ENCODE assay signal across 20 mouse cellular contexts in the genomic region with DNA sequence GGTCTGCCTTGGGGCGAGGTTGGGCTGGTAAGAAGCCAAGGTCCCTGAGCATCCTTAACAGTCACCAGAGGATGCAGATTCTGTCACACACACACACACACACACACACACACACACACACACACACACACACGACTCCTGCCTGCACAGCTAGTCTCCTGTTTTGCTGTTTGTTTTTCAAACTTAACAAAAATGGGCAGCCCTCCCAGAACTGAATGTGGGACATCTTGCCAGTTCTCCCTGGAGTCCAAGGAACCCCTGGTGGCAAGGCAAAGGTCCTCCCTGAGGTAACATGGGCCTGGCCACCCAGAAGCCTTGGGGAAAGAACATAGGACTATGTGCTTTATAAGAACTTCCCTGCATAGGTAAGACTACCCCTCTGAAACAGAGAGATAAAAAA. TPM values are rescaled to one million over a fixed set of nuclear protein-coding genes. Genes with fewer than 3 reads are reported as not detected.
A peak's percentile ranks its signal among the peaks of the same experiment; 100 is the strongest.
DNase-seq lines count a peak whose midpoint lies in the region; ATAC-seq and TF ChIP-seq lines count a peak whose summit lies in the region.
"Had no signal": no experiment of that assay in that cellular context is flagged by ENCODE, and none has a peak within 500 bp of the region (broad histone marks: within the 10 kb centered on the region; RNA-seq: fewer than 3 reads in every experiment).

No protein-coding gene starts in this region.

- TF ChIP-seq CTCF in layer of hippocampus, adult 2 months (conservative IDR thresholded peaks at IDR 0.05), result 0 out of 2 replicates have a peak, but pooled peaks have one; percentile 2

- ATAC-seq in megakaryocyte, adult 5-6 weeks (ENCODE audit: poor library complexity, severe bottlenecking), result no peak
- ATAC-seq: hindbrain, embryonic 16.5 days had no signal

- no peak overlapping the region for H3K4me3 ChIP-seq in heart, embryonic 10.5 days
- H3K4me3 ChIP-seq in layer of hippocampus, adult 2 months, result no peak overlapping the region
- H3K4me3 ChIP-seq: embryonic facial prominence, embryonic 12.5 days; heart, embryonic 12.5 days; neural tube, embryonic 12.5 days had no signal

- peaks cover 37% of the 10 kb centered on the region for H3K4me1 ChIP-seq in heart, embryonic 10.5 days

- DNase-seq in heart, embryonic 10.5 days (ENCODE audit: low spot score), result no peak
- no peak for DNase-seq in heart, adult 18-20 months
- no peak for DNase-seq in layer of hippocampus, adult 2 months (ENCODE audit: low spot score in 2 of 2)
- no peak for DNase-seq in layer of hippocampus, adult 8-10 months (ENCODE audit: low spot score in 2 of 2)
- DNase-seq in 3T3-L1 (ENCODE audit: low read depth, low spot score), result peak; percentile 63
- peak; percentile 96 for DNase-seq in adipocyte (ENCODE audit: low spot score)
- DNase-seq in ovary, postnatal 14 days (ENCODE audit: low spot score), result no peak
- DNase-seq: adrenal gland, adult 8-10 months; cerebellum, adult 2 months; gastrocnemius, postnatal 14 days; heart, postnatal 36 days; right cerebral cortex, postnatal 4 days; thymus, adult 18-20 months had no signal

- 0 out of 2 replicates have a peak overlapping the region, but pooled peaks have one; percentile 29 for H3K27ac ChIP-seq in heart, embryonic 10.5 days
- peak overlapping the region; percentile 18; the same call in 1 of the 2 replicates for H3K27ac ChIP-seq in layer of hippocampus, adult 2 months
- H3K27ac ChIP-seq: embryonic facial prominence, embryonic 12.5 days; neural tube, embryonic 12.5 days had no signal

- 54% methylated on average over 2 of the region's 2 CpGs for WGBS in heart, embryonic 10.5 days

- no peaks in the 10 kb centered on the region for H3K9me3 ChIP-seq in heart, embryonic 10.5 days
- H3K9me3 ChIP-seq: embryonic facial prominence, embryonic 12.5 days; heart, embryonic 12.5 days; neural tube, embryonic 12.5 days had no signal

- H3K27me3 ChIP-seq in heart, embryonic 10.5 days (ENCODE audit: insufficient read depth, poor library complexity, severe bottlenecking), result peaks cover 21% of the 10 kb centered on the region
- H3K27me3 ChIP-seq: embryonic facial prominence, embryonic 12.5 days; neural tube, embryonic 12.5 days had no signal

- H3K36me3 ChIP-seq in heart, embryonic 10.5 days, result no peaks in the 10 kb centered on the region
- H3K36me3 ChIP-seq: embryonic facial prominence, embryonic 12.5 days; heart, embryonic 12.5 days; neural tube, embryonic 12.5 days had no signal

RNA-seq across cellular contexts. Expression of gene Fmod, which starts 4.8 kb away (rescaled TPM):
- 9.5 and 11.2 TPM in 2 replicates for polyA plus RNA-seq in heart, embryonic 10.5 days (2016; fragmentation: Nextera tagmentation; extraction: Ambion mirVana)
- total RNA-seq in heart, adult 18-20 months (2021), result 1 to 10 TPM; 6.2 to 9.3 TPM
- 1 to 10 TPM; 6.0 to 7.4 TPM for total RNA-seq in layer of hippocampus, adult 2 months (2021)
- total RNA-seq in layer of hippocampus, adult 8-10 months (2022), result 10 to 100 TPM in 3 of 4 experiments, 1 to 10 TPM in 1; 8.4 to 11.4 (median 10.1) TPM
- total RNA-seq in megakaryocyte, adult 5-6 weeks (2015), result not detected in 2 replicates
- total RNA-seq in megakaryocyte, adult 5-6 weeks (2017), result not detected in 2 replicates
- total RNA-seq: ES-E14; monocyte, adult 5-6 weeks had no signal

RNA-seq across cellular contexts. Expression of gene Btg2, which starts 37.0 kb away (rescaled TPM):
- polyA plus RNA-seq in heart, embryonic 10.5 days (2016; fragmentation: Nextera tagmentation; extraction: Ambion mirVana), result 26.1 and 34.2 TPM in 2 replicates
- 10 to 100 TPM; 31.1 to 32.0 TPM for total RNA-seq in heart, adult 18-20 months (2021)
- 10 to 100 TPM; 17.2 to 22.0 TPM for total RNA-seq in layer of hippocampus, adult 2 months (2021)
- 10 to 100 TPM; 14.4 to 18.4 (median 17.3) TPM for total RNA-seq in layer of hippocampus, adult 8-10 months (2022)
- total RNA-seq in megakaryocyte, adult 5-6 weeks (2015), result 68.9 and 87.3 TPM in 2 replicates
- total RNA-seq in megakaryocyte, adult 5-6 weeks (2017), result 175 and 189 TPM in 2 replicates

Comparison
In these comparisons a context has a peak if more than half of its experiments do, and no peak if none do; other contexts are left out.
1. DNase-seq: peak in 3T3-L1 (single experiment) and adipocyte (single experiment); none in heart, embryonic 10.5 days (single experiment), heart, adult 18-20 months (0 of 2), layer of hippocampus, adult 2 months (0 of 2), layer of hippocampus, adult 8-10 months (0 of 2) and ovary, postnatal 14 days (single experiment).
2. RNA of gene Fmod, which starts 4.8 kb away (total RNA-seq): 8.4 to 11.4 TPM in layer of hippocampus, adult 8-10 months, 6.2 to 9.3 TPM in heart, adult 18-20 months and 6.0 to 7.4 TPM in layer of hippocampus, adult 2 months; not detected in megakaryocyte, adult 5-6 weeks; every median in the first group is over 4 times any median in the second.